Mouse (Mus musculus): ENCODE data around the gene Spata31d1b. TPM values are rescaled to one million over a fixed set of nuclear protein-coding genes. Genes with fewer than 3 reads are reported as not detected.

The Spata31d1b gene
- polyA plus RNA-seq, 1 experiment from 2014 or later, result 0.04 TPM

DNA sequence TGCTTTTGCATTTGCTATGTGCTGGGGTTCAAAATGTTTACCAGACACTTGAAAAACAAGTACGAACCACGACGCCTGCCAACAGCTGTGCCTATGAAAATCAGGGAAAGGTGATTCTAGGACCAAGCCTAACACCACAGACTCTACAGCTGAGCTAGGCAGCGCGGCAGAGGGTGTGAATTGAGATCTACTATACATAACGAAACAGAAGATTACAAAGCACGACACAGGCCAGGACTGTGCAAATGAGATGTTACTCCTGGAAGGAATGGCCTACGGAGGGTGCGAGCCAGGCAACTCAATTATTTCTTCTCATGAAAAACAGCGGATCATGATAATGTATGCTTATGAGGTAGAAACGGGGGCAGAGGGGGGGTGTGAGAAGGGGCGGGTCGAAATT, 56.4 kb downstream of the Spata31d1b start:
- no peak for DNase-seq (ENCODE audit: low spot score)
- Histone ChIP-seq H3K4me1 (replicated peaks) (peaks cover 55% of the 10 kb centered on the region), H3K27ac (peak overlapping the region; percentile 97; the same call in 1 of the 2 replicates), H3K36me3 (peaks cover 37% of the 10 kb centered on the region), H3K9me3 (no peaks in the 10 kb centered on the region), H3K4me3 (peak overlapping the region; percentile 84), H3K27me3 (ENCODE audit: insufficient read depth, poor library complexity, severe bottlenecking) (no peaks in the 10 kb centered on the region)
- 57% methylated on average over 13 of the region's 13 CpGs for WGBS

Other genes starting within 250 kb of the Spata31d1b start
- gene Agtpbp1, start 127.1 kb upstream of the Spata31d1b start, polyA plus RNA-seq (2016; fragmentation: Nextera tagmentation; extraction: Ambion mirVana), result 11.3 and 12.3 TPM in 2 replicates
- 104 and 105 TPM in 2 replicates for gene Naa35, start 127.0 kb upstream of the Spata31d1b start, polyA plus RNA-seq (2016; fragmentation: Nextera tagmentation; extraction: Ambion mirVana)
- gene Golm1, start 36.5 kb upstream of the Spata31d1b start, polyA plus RNA-seq (2016; fragmentation: Nextera tagmentation; extraction: Ambion mirVana), result 144 and 181 TPM in 2 replicates
- not detected in 2 replicates for gene 4921517D22Rik, start 18.2 kb upstream of the Spata31d1b start, polyA plus RNA-seq (2016; fragmentation: Nextera tagmentation; extraction: Ambion mirVana)
- gene Spata31d1a, start 2.0 kb upstream of the Spata31d1b start, polyA plus RNA-seq (2016; fragmentation: Nextera tagmentation; extraction: Ambion mirVana), result 0.05 TPM in 1 of 2 replicates, not detected in the other
- not detected in 2 replicates for gene Spata31d1d, start 19.5 kb downstream of the Spata31d1b start, polyA plus RNA-seq (2016; fragmentation: Nextera tagmentation; extraction: Ambion mirVana)
- 0.18 TPM in 1 of 2 replicates, not detected in the other for gene 1700014D04Rik, start 34.5 kb downstream of the Spata31d1b start, polyA plus RNA-seq (2016; fragmentation: Nextera tagmentation; extraction: Ambion mirVana)
- gene Isca1, start 57.5 kb downstream of the Spata31d1b start, polyA plus RNA-seq (2016; fragmentation: Nextera tagmentation; extraction: Ambion mirVana), result 101 and 116 TPM in 2 replicates
- not detected in 2 replicates for gene Gm49354, start 70.0 kb downstream of the Spata31d1b start, polyA plus RNA-seq (2016; fragmentation: Nextera tagmentation; extraction: Ambion mirVana)
- 35.4 and 40.2 TPM in 2 replicates for gene Tut7, start 110.9 kb downstream of the Spata31d1b start, polyA plus RNA-seq (2016; fragmentation: Nextera tagmentation; extraction: Ambion mirVana)